Mouse (Mus musculus): ENCODE measurements around the gene Snd1.

DNA sequence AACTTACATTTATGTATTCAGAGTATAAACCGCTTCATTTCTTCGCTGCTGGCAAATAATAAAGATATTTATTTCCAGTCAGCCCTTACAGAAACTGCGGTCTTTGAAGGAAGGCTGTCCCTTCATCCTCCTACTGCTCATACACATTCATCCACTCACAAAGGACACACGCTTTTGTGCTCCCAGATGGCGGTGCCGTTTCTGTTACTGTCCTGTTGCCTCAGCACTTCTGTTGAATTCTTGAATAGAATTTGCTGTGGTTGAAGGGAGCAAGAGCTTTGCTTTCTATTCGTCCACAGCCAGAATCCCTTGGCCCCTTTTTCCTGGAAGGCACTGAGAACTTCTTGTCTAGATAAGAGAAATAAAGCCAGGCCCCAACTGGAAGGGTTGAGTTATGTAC is 270.9 kb downstream of the Snd1 start:
- TF ChIP-seq POLR2A (IDR thresholded peaks at IDR 0.05; ENCODE audit: insufficient read length, low read depth): no peak
- no peak for TF ChIP-seq TCF12 (IDR thresholded peaks at IDR 0.05; ENCODE audit: insufficient read depth, poor library complexity, severe bottlenecking)
- TF ChIP-seq POLR2AphosphoS2 (IDR thresholded peaks at IDR 0.05; ENCODE audit: insufficient read length, low read depth): no peak
- TF ChIP-seq MAX (IDR thresholded peaks at IDR 0.05; ENCODE audit: low read depth): no peak
- no peak for TF ChIP-seq MYOG (IDR thresholded peaks at IDR 0.05; ENCODE audit: control insufficient read depth in 1 of 3, insufficient read depth in 1 of 3, insufficient read length in 2 of 3, low read depth in 2 of 3)
- no peak for TF ChIP-seq USF1 (IDR thresholded peaks at IDR 0.05; ENCODE audit: low read depth)

Measured in myocyte (in vitro differentiated cells).